Mouse (Mus musculus) R1 (cell line): ENCODE measurements around the gene Slc35f2.

Experiments used
- DNase-seq: peaks from one replicate; pipeline ENCODE4 v3.0.0-alpha.2; 2018; ENCODE audit warnings: low read depth, low spot score

Slc35f2 gene

DNA sequence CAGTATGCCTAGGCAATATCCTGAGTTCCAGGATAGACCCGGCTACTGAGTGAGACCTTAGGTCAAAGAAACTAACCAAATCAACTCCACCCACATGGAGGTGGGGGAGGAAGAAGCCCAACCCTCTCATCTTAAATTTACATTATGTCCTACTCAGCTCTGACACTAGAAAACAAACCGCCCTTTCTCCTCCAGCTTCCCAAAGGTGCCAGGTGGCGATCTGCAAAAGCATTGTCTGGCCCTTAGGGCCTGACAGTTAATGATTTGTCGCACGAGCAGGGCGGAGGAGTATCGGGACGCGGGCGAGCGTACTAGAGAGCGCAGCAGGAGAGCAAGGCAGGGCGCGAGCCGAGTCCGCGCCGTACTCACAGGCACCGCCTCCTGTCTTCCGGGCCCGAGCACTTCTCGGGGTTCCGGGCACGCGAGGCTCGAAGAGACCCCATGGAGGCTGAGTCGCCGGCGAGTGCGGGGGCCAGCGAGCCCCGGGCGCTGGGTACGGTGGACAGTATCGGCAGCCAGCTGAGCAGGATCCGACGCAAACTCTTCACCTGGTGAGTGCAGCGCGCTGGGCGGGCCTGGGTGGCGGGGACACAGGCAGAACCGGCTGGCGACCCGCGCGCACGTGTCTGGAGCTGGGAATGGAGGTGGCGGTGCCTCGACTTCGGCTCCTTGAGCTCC, at the start of gene Slc35f2:
TSS of gene Slc35f2 (plus strand) at position 195 of the 678 bp plus-strand sequence.
- DNase-seq = peak; percentile 94

DNA sequence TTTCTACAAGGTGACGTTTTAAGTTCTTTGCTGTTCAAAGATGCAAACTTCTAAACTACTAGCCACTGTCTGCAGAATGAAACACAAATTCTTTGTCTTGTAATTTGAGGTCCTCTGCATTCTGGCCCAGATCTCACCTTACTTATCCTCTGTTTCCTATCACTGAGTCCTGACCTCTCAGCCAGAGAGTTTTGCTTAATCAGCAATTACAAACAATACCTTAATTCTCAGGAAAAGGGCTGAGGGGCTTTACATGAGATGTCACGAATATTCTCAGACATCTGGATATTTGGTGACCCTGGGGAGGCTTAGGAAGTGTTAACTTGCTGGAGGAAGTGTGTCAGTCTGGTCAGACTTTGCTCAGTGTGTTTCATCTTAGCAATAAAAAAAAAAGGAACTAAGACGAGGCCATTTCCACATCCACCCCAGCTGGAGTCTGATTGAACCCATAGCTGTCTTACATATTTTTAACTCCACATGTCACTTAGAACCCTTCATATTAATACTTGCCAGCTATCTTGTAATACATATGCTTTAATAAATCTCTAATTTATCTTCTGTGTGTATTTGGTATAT, 30.4 kb upstream of the Slc35f2 start:
- no peak for DNase-seq

DNA sequence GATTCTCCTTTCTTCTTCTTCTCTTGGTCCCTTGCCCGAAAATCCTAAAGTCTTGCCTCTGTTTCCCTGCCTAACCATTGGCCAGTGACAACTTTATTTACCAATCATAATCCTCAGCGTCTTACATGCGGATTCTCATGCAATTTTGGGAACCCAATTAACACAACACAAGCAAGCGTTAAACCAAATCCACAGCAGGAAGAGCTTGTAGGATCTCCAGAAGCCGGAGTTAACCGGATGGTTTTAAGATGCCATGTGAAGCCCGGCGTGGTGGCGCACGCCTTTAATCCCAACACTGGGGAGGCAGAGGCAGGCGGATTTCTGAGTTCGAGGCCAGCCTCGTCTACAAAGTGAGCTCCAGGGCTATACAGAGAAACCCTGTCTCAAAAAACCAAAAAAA, 20.9 kb upstream of the Slc35f2 start:
- peak; percentile 67 for DNase-seq

DNA sequence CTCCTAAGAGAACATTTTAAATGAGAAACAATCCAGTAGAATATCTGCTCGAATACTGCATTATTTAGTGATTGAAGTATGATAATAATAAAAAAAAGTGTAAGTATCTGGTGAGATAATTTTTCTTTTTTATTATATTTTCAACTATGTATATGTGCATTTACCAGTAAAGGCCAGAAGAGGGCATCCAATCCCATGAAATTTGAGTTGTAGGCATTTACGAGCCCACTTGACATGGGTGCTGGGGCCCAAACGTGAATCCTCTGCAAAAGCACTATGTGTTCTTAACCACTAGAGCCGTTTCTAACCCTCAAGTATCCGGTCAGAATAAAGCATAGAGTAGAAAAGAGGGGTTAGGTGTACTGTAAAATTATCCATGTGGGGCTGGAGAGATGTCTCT, 20.4 kb upstream of the Slc35f2 start:
- peak; percentile 70 for DNase-seq

- DNase-seq = peak; percentile 81
Measured at GRCm38 (mm10) chr9:53754801-53755200, 16.5 kb upstream of the Slc35f2 start.

DNA sequence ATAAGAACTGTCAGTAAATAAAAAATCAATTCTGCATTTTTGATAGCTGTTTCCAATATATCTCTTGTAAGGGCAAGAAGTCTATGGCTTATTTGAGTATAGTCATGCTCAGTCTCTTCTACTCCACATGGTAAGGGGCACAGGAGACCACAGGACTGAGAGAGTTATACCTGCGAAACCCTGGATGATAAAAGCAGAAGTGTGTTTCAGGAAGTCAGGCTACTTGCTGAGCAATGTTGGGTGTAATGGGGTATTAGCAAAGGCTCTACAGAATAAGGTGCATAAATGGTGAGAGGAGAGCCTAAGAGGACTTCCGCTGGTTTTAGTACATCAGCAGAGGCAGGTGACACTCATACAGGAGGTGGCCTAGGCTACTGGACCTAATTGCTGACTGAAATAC, 13.2 kb upstream of the Slc35f2 start:
- no peak for DNase-seq

- DNase-seq = no peak
Measured at GRCm38 (mm10) chr9:53764697-53765096, 6.6 kb upstream of the Slc35f2 start.

- DNase-seq = peak; percentile 88
Measured at GRCm38 (mm10) chr9:53768486-53768885, 2.9 kb upstream of the Slc35f2 start.

GRCm38 (mm10) chr9:53770771-53771343, 481 bp upstream of the Slc35f2 start:
- peak; percentile 71 for DNase-seq

- no peak for DNase-seq
Measured at GRCm38 (mm10) chr9:53772121-53772561, 803 bp downstream of the Slc35f2 start.

- DNase-seq = no peak
Measured at GRCm38 (mm10) chr9:53775511-53775910, 4.2 kb downstream of the Slc35f2 start.

DNA sequence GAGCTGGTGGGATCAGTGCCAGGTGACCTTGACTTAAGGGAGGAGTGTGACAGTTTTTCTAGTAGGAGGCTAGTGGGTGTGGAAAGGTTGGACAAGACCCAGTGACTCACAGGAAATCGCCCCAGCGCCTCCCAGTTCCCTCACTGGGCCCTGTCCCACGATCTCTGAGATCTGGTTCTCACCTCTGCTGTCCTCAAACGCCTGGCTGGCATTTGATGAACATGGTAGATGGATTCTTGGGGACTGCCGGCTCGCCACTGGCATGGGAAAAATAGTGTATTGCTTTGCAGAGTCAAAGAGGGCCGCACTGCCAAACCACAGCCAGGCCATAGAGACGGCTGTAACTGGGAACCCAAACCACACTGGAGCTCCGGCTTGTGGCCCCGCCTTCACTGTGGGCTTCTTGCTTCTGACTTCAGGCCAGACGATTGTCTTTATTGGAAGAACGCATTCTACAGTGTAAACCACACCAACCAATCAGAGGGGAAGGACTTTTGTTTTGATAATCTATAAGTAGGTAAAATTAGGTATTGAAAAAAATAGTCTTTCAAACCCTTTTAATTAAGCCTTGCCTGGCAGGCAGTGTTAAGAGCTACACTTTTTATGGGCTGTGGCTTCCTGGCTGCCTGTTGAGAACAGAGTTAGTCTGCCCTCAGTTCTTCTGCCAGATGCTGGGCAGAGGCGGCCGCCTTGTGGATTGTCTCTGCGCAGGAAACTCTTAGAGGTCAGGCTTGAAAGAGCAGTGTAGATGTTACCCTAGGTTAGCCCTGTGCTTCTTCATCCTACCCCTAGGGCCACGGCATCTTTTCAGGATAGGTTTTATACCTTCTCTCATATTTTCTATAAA, 15.4 kb downstream of the Slc35f2 start:
- DNase-seq = peak; percentile 72

DNA sequence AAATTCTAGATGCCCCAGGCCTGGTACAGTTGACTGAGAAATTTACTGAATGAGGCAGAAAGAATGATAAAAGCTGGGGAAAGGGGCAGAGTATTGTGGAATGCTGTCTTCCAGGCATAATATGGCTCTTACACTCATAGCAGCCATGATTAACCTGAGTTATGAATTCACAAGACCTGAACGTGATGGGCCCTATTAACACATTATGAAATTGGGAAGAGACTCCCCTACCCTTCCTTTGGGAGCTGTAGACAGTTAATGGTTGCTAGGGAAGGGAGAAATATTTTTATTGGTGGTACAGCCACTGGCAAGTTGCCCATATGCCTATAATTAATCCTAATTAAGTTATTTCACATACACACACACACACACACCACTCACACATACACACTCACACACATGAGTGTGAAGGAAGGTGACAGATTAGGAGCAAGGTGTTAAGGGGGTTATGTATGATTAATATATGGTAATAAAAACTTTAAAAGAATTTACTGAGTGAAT, 22.5 kb downstream of the Slc35f2 start:
- DNase-seq = no peak

DNA sequence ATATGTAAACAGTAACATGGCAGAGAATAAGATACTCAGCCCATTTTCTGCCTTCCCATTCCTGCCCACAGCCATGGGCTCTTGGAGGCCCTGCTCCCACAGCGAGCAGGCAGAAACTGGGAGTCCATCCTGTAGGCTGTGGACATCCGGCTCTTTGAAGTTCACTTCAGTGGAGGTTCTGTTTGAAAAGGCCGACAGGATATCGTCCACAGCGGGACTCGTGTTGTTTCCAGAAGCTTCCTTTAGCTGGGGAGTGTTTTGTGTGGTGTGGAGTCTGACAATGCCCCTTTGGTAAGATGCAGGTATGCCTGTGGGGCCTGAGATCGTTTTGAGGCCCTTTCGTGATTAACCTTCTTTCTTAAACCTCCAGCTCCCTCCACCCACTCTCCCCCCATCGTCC, 23.2 kb downstream of the Slc35f2 start:
- peak; percentile 75 for DNase-seq

GRCm38 (mm10) chr9:53795351-53795750, 24.0 kb downstream of the Slc35f2 start:
- DNase-seq = peak; percentile 68

DNA sequence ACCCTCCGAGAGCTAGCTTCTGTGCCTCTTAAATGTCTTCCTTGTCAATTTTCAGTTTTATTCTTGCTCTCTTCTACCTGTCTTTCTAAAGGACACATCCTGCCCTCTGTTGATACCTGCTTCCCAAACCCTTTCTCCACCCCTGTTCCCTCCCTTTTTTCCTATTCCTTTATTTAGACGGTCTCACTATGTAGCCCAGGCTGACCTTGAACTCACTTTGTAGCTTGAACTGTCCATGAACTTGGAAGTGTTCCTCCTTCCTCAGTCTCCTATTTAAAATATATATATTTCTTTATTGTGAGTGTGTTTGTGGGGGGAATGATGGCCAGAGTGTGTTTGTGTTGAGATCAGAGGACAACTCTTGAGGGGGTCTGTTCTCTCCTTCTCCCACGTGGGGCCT, 25.0 kb downstream of the Slc35f2 start:
- DNase-seq = peak; percentile 79

- peak; percentile 72 for DNase-seq
Measured at GRCm38 (mm10) chr9:53797141-53797540, 25.8 kb downstream of the Slc35f2 start.

DNA sequence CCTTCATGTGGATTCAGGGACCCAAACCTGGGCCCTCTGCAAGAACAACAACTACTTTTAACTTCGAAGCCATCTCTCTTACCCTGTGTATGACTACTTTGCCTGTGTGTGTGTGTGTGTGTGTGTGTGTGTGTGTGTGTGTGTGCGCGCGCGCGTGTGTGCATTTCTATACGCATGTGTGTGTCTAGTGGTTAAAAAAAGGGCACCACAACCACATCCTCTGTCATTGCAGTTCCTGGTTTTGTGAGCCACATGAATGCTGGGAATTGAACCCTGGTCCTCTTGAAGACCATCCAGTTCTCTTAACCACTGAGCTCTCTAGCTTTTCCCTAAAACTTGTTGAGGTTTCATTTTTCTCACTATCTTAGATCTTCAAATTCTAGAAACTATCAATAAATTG, 31.6 kb downstream of the Slc35f2 start:
- DNase-seq = no peak

DNA sequence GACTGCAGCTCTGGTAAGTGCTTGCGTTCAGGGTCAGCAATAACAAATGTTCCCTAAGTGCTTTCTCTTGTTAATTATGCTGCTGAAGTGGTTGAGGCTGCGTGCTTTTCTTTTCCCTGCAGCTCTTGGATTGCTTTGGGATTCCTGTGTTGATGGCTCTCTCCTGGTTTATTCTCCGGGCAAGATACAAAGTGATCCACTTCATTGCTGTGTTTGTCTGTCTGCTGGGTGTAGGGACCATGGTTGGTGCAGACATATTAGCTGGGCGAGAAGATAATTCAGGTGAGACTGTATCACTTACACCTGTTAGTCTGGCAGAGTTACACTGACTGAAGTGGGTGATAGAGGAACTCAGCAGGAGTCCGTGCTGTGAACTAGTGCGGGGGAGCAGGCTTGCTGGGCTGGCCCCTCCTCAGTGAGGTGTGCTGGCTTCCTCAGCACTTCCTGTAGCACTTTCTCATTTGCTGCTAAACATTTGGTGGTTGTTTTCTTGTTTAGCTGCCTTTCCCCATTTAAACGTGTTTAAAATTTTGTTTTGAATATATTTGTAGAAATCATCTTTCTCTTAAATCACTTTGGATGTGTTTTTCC, 35.3 kb downstream of the Slc35f2 start:
- peak; percentile 95 for DNase-seq

GRCm38 (mm10) chr9:53813418-53813817, 42.1 kb downstream of the Slc35f2 start:
- no peak for DNase-seq

DNA sequence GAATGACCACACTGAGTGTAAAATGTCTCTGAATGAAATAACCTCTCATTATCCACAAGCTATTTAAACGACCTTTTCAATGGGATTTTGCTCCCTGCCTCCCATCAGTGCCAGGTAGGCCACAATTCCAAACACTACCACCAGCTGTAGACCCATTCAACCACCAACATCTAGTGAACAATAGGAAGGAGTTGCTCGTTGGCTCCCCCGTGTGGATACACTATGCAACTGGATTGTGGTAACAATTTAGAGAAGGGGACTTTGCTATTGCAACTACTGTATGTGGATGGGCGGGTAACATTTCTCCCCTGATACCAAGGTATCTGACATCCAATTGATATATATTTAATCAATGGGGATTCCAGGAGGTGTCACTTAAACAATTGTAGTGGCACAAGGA, 47.4 kb downstream of the Slc35f2 start:
- DNase-seq = peak; percentile 88

- DNase-seq = peak; percentile 86
Measured at GRCm38 (mm10) chr9:53825318-53825717, 54.0 kb downstream of the Slc35f2 start.
